10 mouse cellular contexts compared by ENCODE assay signal in genomic region chr15:103134277-103135086, GRCm38 (mm10). TPM values are rescaled to one million over a fixed set of nuclear protein-coding genes. Genes with fewer than 3 reads are reported as not detected.
DNase-seq lines count a peak whose midpoint lies in the region; ATAC-seq lines count a peak whose summit lies in the region.
"Had no signal": no experiment of that assay in that cellular context is flagged by ENCODE, and none has a peak within 500 bp of the region (broad histone marks: within the 10 kb centered on the region; RNA-seq: fewer than 3 reads in every experiment).

No protein-coding gene starts in this region.

- no peak overlapping the region for H3K4me2 ChIP-seq in hindbrain, embryonic 16.5 days (ENCODE audit: low read length)
- H3K4me2 ChIP-seq in midbrain, embryonic 15.5 days = no peak overlapping the region

- peaks cover 25% of the 10 kb centered on the region for H3K4me1 ChIP-seq in hindbrain, embryonic 16.5 days (ENCODE audit: control insufficient read depth, insufficient read depth, low read depth, low read length)
- peaks cover 22% of the 10 kb centered on the region for H3K4me1 ChIP-seq in midbrain, embryonic 15.5 days

- H3K27me3 ChIP-seq in hindbrain, embryonic 16.5 days (replicated peaks; ENCODE audit: control insufficient read depth, insufficient read depth, low read length) = no peaks in the 10 kb centered on the region
- 0 out of 2 replicates have a peak, but pooled peaks cover 5% of the 10 kb centered on the region for H3K27me3 ChIP-seq in midbrain, embryonic 15.5 days (replicated peaks)

- peak; percentile 59 for DNase-seq in kidney, adult 11 months
- DNase-seq in kidney, postnatal 10 days = no peak
- DNase-seq in brain, adult 2 months (ENCODE audit: low read depth, low spot score) = peak; percentile 25
- no peak for DNase-seq in left cerebral cortex, adult 9 months (ENCODE audit: low spot score in 2 of 2)
- no peak for DNase-seq in embryo, embryonic 10.5 days (ENCODE audit: low spot score)
- DNase-seq: cerebellum, adult 9-10 months; gastrocnemius, postnatal 25 days had no signal

- H3K27ac ChIP-seq in hindbrain, embryonic 16.5 days (ENCODE audit: low read depth, low read length) = peak overlapping the region; percentile 78
- H3K27ac ChIP-seq in midbrain, embryonic 15.5 days = peak overlapping the region; percentile 53

- H3K9ac ChIP-seq in hindbrain, embryonic 16.5 days (ENCODE audit: low read depth, low read length) = peak overlapping the region; percentile 15; the same call in 1 of the 2 replicates
- no peak overlapping the region for H3K9ac ChIP-seq in midbrain, embryonic 15.5 days

- no peak overlapping the region for H3K4me3 ChIP-seq in hindbrain, embryonic 16.5 days (ENCODE audit: low read length)
- H3K4me3 ChIP-seq in midbrain, embryonic 15.5 days = no peak overlapping the region

- no peaks in the 10 kb centered on the region for H3K36me3 ChIP-seq in hindbrain, embryonic 16.5 days (ENCODE audit: control insufficient read depth, insufficient read depth, low read length)
- H3K36me3 ChIP-seq in midbrain, embryonic 15.5 days (replicated peaks) = no peaks in the 10 kb centered on the region

- H3K9me3 ChIP-seq in hindbrain, embryonic 16.5 days (ENCODE audit: control insufficient read depth, low read length) = no peaks in the 10 kb centered on the region
- H3K9me3 ChIP-seq in midbrain, embryonic 15.5 days = no peaks in the 10 kb centered on the region

- ATAC-seq in hindbrain, embryonic 16.5 days = peak; percentile 53
- ATAC-seq in midbrain, embryonic 15.5 days (replicated peaks) = peak; percentile 66
- no peak for ATAC-seq in frontal cortex, adult (ENCODE audit: low TSS enrichment)

- 25% methylated on average over 5 of the region's 5 CpGs for WGBS in hindbrain, embryonic 16.5 days
- 36% methylated on average over 5 of the region's 5 CpGs for WGBS in midbrain, embryonic 15.5 days

RNA-seq across cellular contexts. Expression of gene Smug1, which starts 32.4 kb away (rescaled TPM):
- polyA plus RNA-seq in hindbrain, embryonic 16.5 days (2015; fragmentation: Nextera tagmentation; extraction: Ambion mirVana) = 25.1 and 29.1 TPM in 2 replicates
- 23.4 and 24.2 TPM in 2 replicates for polyA plus RNA-seq in midbrain, embryonic 15.5 days (2015; fragmentation: Nextera tagmentation; extraction: Ambion mirVana)

Comparison
In these comparisons a context has a peak if more than half of its experiments do, and no peak if none do; other contexts are left out.
1. DNase-seq: peak in kidney, adult 11 months (single experiment) and brain, adult 2 months (single experiment); none in kidney, postnatal 10 days (single experiment), left cerebral cortex, adult 9 months (0 of 2) and embryo, embryonic 10.5 days (single experiment).